Mouse (Mus musculus): Measurements from ENCODE around the gene Vmn2r91.
"Not testable (repeated sequence)": the region's sequence is repeated elsewhere in the genome, so short reads cannot be mapped to it uniquely, and the experiment has no call there.

Gene Vmn2r91

DNA sequence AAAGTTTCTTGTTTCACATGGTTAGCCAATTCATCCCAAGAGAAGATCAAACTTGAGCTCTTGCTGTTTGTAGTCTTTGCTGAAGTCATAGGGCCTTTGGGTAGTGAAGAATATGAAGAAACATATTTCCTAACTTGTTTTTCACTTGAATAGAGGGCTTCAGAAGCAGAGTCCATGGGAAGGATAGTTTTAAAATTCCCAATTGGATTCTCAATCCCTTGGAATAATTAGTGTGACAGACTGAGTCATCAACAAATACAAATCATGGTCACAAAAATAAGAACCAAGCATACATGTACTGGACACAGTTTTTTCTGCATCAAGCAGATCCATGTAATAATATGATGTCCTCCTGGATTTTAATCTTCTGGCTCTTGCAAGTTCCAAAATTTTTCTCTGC, at the start of gene Vmn2r91:
Gene Vmn2r91, plus strand, starts transcription at position 301 of the 400 bp plus-strand sequence.
- not testable (repeated sequence) for DNase-seq (ENCODE audit: low spot score)

DNA sequence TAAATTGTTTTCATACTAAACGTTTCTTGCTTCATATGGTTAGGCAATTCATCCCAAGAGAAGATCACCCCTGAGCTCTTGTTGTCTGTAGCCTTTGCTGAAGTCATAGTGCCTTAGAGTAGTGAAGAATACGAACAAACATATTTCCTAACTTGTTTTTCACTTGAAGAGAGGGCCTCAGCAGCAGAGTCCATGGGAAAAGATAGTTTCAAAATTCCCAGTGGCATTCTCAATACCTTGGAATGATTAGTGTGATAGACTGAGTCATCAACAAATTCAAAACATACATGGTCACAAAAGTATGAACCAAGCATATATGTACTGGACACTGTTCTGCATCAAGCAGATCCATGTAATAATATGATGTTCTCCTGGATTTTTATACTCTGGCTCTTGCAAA, 35.7 kb upstream of the Vmn2r91 start, which contains the start of gene Vmn2r124:
Gene Vmn2r124, plus strand, starts transcription at position 301 of the 400 bp plus-strand sequence.
- no peak for DNase-seq (ENCODE audit: low spot score)

DNA sequence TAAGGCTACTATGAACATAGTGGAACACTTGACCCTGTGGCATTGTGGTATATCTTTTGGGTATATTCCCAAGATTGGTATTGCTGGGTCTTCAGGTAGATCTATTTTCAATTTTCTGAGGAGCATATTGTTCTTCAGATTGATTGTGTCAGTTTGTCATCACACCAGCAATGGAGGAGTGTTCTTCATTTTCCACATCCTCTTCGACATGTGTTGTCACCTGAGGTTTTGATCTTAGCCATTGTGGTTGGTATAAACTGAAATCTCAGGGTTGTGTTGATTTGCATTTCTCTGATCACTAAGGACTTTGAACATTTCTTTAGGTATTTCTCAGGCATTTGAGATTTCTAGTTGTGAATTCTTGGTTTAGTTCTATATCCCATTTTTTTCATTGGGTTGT, 10.8 kb downstream of the Vmn2r91 start:
- DNase-seq (ENCODE audit: low spot score): not testable (repeated sequence)

DNA sequence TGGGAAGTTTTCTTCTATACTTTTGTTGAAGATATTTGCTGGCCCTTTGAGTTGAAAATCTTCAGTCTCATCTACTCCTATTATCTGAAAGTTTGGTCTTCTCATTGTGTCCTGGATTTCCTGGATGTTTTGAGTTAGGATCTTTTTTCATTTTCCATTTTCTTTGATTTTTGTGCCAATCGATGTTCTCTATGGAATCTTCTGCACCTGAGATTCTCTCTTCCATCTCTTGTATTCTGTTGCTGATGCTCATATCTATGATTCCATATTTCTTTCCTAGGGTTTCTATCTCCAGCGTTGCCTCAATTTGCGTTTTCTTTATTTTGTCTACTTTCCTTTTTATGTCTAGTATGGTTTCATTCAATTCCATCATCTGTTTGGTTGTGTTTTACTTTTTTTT, 17.4 kb downstream of the Vmn2r91 start:
- not testable (repeated sequence) for DNase-seq (ENCODE audit: low spot score)

DNA sequence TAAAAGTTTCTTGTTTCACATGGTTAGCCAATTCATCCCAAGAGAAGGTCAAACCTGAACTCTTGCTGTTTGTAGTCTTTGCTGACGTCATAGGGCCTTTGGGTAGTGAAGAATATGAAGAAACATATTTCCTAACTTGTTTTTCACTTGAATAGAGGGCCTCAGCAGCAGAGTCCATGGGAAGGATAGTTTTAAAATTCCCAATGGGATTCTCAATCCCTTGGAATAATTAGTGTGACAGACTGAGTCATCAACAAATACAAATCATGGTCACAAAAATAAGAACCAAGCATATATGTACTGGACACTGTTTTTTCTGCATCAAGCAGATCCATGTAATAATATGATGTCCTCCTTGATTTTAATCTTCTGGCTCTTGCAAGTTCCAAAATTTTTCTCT, 66.8 kb downstream of the Vmn2r91 start, which contains the start of gene Vmn2r92:
Gene Vmn2r92, plus strand, starts transcription at position 301 of the 400 bp plus-strand sequence.
- DNase-seq (ENCODE audit: low spot score): not testable (repeated sequence)

DNA sequence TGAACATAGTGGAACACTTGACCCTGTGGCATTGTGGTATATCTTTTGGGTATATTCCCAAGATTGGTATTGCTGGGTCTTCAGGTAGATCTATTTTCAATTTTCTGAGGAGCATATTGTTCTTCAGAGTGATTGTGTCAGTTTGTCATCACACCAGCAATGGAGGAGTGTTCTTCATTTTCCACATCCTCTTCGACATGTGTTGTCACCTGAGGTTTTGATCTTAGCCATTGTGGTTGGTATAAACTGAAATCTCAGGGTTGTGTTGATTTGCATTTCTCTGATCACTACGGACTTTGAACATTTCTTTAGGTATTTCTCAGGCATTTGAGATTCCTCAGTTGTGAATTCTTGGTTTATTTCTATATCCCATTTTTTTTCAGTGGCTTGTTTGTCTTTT, 76.4 kb downstream of the Vmn2r91 start:
- DNase-seq (ENCODE audit: low spot score): not testable (repeated sequence)

Measured in embryo, embryonic 10 days (tissue).